Mouse (Mus musculus) MEL (cell line): ENCODE results near the gene Epha3. TPM values are rescaled to one million over a fixed set of nuclear protein-coding genes. Genes with fewer than 3 reads are reported as not detected.

Source experiments
- DNase-seq: peaks from one replicate; pipeline ENCODE4 v3.0.0; 2011; ENCODE audit warnings: low read depth, low spot score
- H3K27ac ChIP-seq: 2 replicates; pipeline ENCODE4 v1.5.1; 2012; ENCODE audit warnings: low read depth, mild to moderate bottlenecking, control low read depth, low read length, moderate library complexity; ENCODE audit not compliant: control insufficient read depth
- H3K27me3 ChIP-seq, 2 experiments: fragments of 150-350 bp in 1 of 2; sonication (generic) in 1 of 2; 2 replicates each; pipeline ENCODE4 v1.6.1; 2012; ENCODE audit warnings: low read length in 2 of 2, mild to moderate bottlenecking in 2 of 2, improper control_type of control experiment in 1 of 2, moderate library complexity in 1 of 2; ENCODE audit not compliant: insufficient read depth in 2 of 2, control insufficient read depth in 1 of 2
- H3K36me3 ChIP-seq, 2 experiments: 2 replicates each; pipeline ENCODE4 v1.6.1; 2012 to 2014; ENCODE audit warnings: low read length in 2 of 2, improper control_type of control experiment in 1 of 2, inconsistent platforms in 1 of 2, mild to moderate bottlenecking in 1 of 2; ENCODE audit not compliant: insufficient read depth in 2 of 2, control insufficient read depth in 1 of 2
- H3K4me1 ChIP-seq, 2 experiments: fragments of 150-350 bp in 1 of 2; sonication (generic) in 1 of 2; 2 replicates each; pipeline ENCODE4 v1.6.1; 2012; ENCODE audit warnings: low read length in 2 of 2, improper control_type of control experiment in 1 of 2, mild to moderate bottlenecking in 1 of 2; ENCODE audit not compliant: insufficient read depth in 2 of 2, control insufficient read depth in 1 of 2
- H3K4me3 ChIP-seq, 2 experiments: fragments of 150-350 bp in 1 of 2; sonication (generic) in 1 of 2; 2 replicates each; pipeline ENCODE4 v1.5.1; 2012; ENCODE audit warnings: low read depth in 2 of 2, low read length in 2 of 2, mild to moderate bottlenecking in 2 of 2, moderate library complexity in 2 of 2, control low read depth in 1 of 2, improper control_type of control experiment in 1 of 2; ENCODE audit not compliant: control insufficient read depth in 1 of 2, insufficient read depth in 1 of 2
- H3K79me2 ChIP-seq: 2 replicates; pipeline ENCODE4 v1.6.1; 2012; ENCODE audit warnings: mild to moderate bottlenecking, low read length, moderate library complexity; ENCODE audit not compliant: control insufficient read depth, poor library complexity, insufficient read depth
- H3K9ac ChIP-seq: 2 replicates; pipeline ENCODE4 v1.6.1; 2012; ENCODE audit warnings: low read depth, mild to moderate bottlenecking, control low read depth, low read length, moderate library complexity; ENCODE audit not compliant: control insufficient read depth, poor library complexity, severe bottlenecking
- H3K9me3 ChIP-seq: fragments of 150-350 bp; sonication (generic); replicated peaks from 2 replicates; pipeline ENCODE4 v1.6.1; 2012; ENCODE audit warnings: mild to moderate bottlenecking, low read length, improper control_type of control experiment, moderate library complexity; ENCODE audit not compliant: insufficient read depth
- CHD2 ChIP-seq: IDR thresholded peaks from 2 replicates; pipeline ENCODE4 v1.6.1; 2011; ENCODE audit warnings: low read length, improper control_type of control experiment
- E2F4 ChIP-seq: IDR thresholded peaks from 2 replicates; pipeline ENCODE4 v1.6.1; 2011; ENCODE audit warnings: low read depth, low read length, improper control_type of control experiment, borderline replicate concordance
- GABPA ChIP-seq: IDR thresholded peaks from 2 replicates; pipeline ENCODE4 v1.6.1; 2012; ENCODE audit warnings: low read depth, mild to moderate bottlenecking, inconsistent platforms, low read length, improper control_type of control experiment, moderate library complexity
- GATA1 ChIP-seq: IDR thresholded peaks from 2 replicates; pipeline ENCODE4 v1.6.1; 2011; ENCODE audit warnings: low read depth, low read length, improper control_type of control experiment
- KAT2A ChIP-seq: conservative IDR thresholded peaks from 2 replicates; pipeline ENCODE4 v1.6.1; 2012; ENCODE audit warnings: low read depth, low read length, improper control_type of control experiment, inconsistent platforms
- MAX ChIP-seq: IDR thresholded peaks from 2 replicates; pipeline ENCODE4 v1.6.1; 2011; ENCODE audit warnings: low read length, improper control_type of control experiment
- MAZ ChIP-seq: IDR thresholded peaks from 2 replicates; pipeline ENCODE4 v1.6.1; 2012; ENCODE audit warnings: low read depth, mild to moderate bottlenecking, inconsistent platforms, low read length, improper control_type of control experiment
- MYB ChIP-seq: IDR thresholded peaks from 2 replicates; pipeline ENCODE4 v1.6.1; 2011; ENCODE audit warnings: mild to moderate bottlenecking, low read depth, low read length, improper control_type of control experiment
- MYC ChIP-seq: IDR thresholded peaks from 2 replicates; pipeline ENCODE4 v1.6.1; 2011; ENCODE audit warnings: low read depth, mild to moderate bottlenecking, low read length, improper control_type of control experiment, moderate library complexity
- NELFE ChIP-seq: IDR thresholded peaks from 2 replicates; pipeline ENCODE4 v1.6.1; 2011; ENCODE audit warnings: low read depth, low read length, improper control_type of control experiment
- POLR2AphosphoS5 ChIP-seq: IDR thresholded peaks from 2 replicates; pipeline ENCODE4 v1.6.1; 2012; ENCODE audit warnings: low read depth, borderline replicate concordance, mild to moderate bottlenecking, inconsistent platforms, low read length, moderate library complexity, mixed read lengths
- RAD21 ChIP-seq: IDR thresholded peaks from 2 replicates; pipeline ENCODE4 v1.6.1; 2011; ENCODE audit warnings: mild to moderate bottlenecking, low read depth, low read length, improper control_type of control experiment
- SIN3A ChIP-seq: IDR thresholded peaks from 2 replicates; pipeline ENCODE4 v1.6.1; 2012; ENCODE audit warnings: low read length, improper control_type of control experiment, inconsistent platforms
- SMC3 ChIP-seq: IDR thresholded peaks from 2 replicates; pipeline ENCODE4 v1.6.1; 2011; ENCODE audit warnings: low read depth, low read length, improper control_type of control experiment
- TAL1 ChIP-seq: IDR thresholded peaks from 2 replicates; pipeline ENCODE4 v1.6.1; 2012; ENCODE audit warnings: mild to moderate bottlenecking, inconsistent platforms, low read length, moderate library complexity, mixed read lengths
- TCF12 ChIP-seq: IDR thresholded peaks from 2 replicates; pipeline ENCODE4 v1.6.1; 2014; ENCODE audit warnings: low read depth, mild to moderate bottlenecking, inconsistent platforms, low read length, improper control_type of control experiment, moderate library complexity
- UBTF ChIP-seq: IDR thresholded peaks from 2 replicates; pipeline ENCODE4 v1.6.1; 2012; ENCODE audit warnings: low read depth, mild to moderate bottlenecking, inconsistent platforms, low read length, improper control_type of control experiment, moderate library complexity, borderline replicate concordance; ENCODE audit not compliant: insufficient read depth
- ZC3H11A ChIP-seq: IDR thresholded peaks from 2 replicates; pipeline ENCODE4 v1.6.1; 2012; ENCODE audit warnings: low read depth, mild to moderate bottlenecking, inconsistent platforms, low read length, improper control_type of control experiment
- ZMIZ1 ChIP-seq: IDR thresholded peaks from 2 replicates; pipeline ENCODE4 v1.6.1; 2012; ENCODE audit warnings: low read depth, mild to moderate bottlenecking, inconsistent platforms, low read length, improper control_type of control experiment, moderate library complexity
- ZNF384 ChIP-seq: IDR thresholded peaks from 2 replicates; pipeline ENCODE4 v1.6.1; 2012; ENCODE audit warnings: low read depth, mild to moderate bottlenecking, inconsistent platforms, low read length, improper control_type of control experiment
- polyA plus RNA-seq, 2 experiments: library from polyadenylated mRNA; stranded (reverse) in 1 of 2; unstranded in 1 of 2; fragments of >175 nt in 1 of 2; fragments of >200 nt in 1 of 2; gene quantifications; 2 replicates each; pipeline versions ENCODE4 v1.2.1 to v1.2.4; 2012; ENCODE audit warnings: low replicate concordance in 2 of 2, low read depth in 1 of 2; ENCODE audit not compliant: insufficient read length in 2 of 2, insufficient read depth in 1 of 2, missing spikeins in 1 of 2
- total RNA-seq: library from RNA; depleted of rRNA; stranded (reverse); fragments of 300-350 nt; gene quantifications from 2 replicates; pipeline ENCODE4 v1.2.3, GENCODE M21; 2012

Gene Epha3
- total and polyA plus RNA-seq, 3 experiments = not detected

GRCm38 (mm10) chr16:63717317-63717716 lies 146.7 kb downstream of the Epha3 start:
- Histone ChIP-seq H3K4me1 (no peaks in the 10 kb centered on the region), H3K9ac (no peak overlapping the region), H3K9me3 (no peaks in the 10 kb centered on the region), H3K4me3 (no peak overlapping the region), H3K27ac (no peak overlapping the region), H3K36me3 (no peaks in the 10 kb centered on the region)
- no peak for DNase-seq
- TF ChIP-seq POLR2AphosphoS5 (no peak), MYB (no peak), UBTF (no peak), ZMIZ1 (no peak), GABPA (no peak), E2F4 (no peak), NELFE (no peak), SIN3A (no peak)
- TF ChIP-seq, all 39 proteins: peak for 0
- no peaks in the 10 kb centered on the region for H3K79me2 ChIP-seq
- no peaks in the 10 kb centered on the region for H3K27me3 ChIP-seq

DNA sequence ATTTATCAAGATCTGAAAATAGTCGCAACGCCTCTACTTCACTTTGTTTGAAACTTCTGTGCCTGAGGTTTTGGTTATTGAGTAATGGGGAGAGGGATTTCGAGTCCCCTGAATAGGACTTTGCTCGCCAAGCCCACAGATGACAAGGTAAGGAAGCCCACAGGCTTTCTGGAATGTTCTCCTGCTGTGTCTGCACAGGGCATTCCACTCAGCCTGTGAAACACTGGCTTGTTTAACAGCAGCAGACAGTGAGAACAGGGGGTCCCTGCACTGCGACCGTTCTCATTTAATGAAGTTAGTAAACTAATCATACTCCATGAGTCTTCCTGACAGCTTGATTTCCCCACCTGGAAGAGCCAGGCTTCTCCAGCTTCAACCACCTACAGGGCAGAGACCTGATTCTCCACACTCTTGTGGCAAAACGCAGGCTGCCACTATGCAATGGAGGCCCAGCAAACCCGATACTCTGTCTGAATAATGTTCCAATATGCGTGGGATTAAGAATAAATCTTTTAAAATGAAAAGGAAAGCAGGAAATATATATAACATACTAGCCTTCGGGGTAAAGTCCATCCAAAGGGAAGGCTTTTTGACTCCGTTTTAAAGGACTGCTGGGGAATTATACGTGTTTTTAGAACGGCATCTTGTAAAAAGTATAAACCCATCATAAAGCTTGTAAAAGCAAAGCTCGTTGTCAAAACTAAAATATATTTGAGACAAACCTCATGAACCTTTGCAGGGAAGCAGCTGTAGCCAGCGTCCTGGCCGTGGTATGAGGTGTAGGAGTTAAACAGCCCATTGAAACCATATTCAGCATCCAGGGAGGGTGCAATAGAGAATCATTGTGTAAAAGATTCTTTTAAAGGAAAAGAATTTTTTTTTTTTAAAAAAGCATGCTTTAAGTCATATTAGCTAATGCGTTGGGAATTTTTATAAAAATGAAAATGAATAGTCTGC lies 156.8 kb downstream of the Epha3 start:
- DNase-seq = no peak
- Histone ChIP-seq H3K36me3 (no peaks in the 10 kb centered on the region), H3K4me3 (no peak overlapping the region), H3K79me2 (no peaks in the 10 kb centered on the region), H3K27me3 (no peaks in the 10 kb centered on the region; a peak in 1 of 4 replicates), H3K27ac (no peak overlapping the region), H3K4me1 (no peaks in the 10 kb centered on the region), H3K9me3 (no peaks in the 10 kb centered on the region), H3K9ac (no peak overlapping the region)
- TF ChIP-seq KAT2A = no peak
- TF ChIP-seq MAZ = no peak
- TF ChIP-seq MAX = no peak
- no peak for TF ChIP-seq ZC3H11A
- no peak for TF ChIP-seq GATA1
- TF ChIP-seq CHD2 = no peak
- no peak for TF ChIP-seq E2F4
- TF ChIP-seq SMC3 = no peak
- no peak for TF ChIP-seq TCF12
- TF ChIP-seq MYC = no peak
- no peak for TF ChIP-seq TAL1
- TF ChIP-seq ZNF384 = no peak
- no peak for TF ChIP-seq UBTF
- no peak for TF ChIP-seq SIN3A
- no peak for TF ChIP-seq RAD21
